Mouse (Mus musculus): Measurements from ENCODE around the gene Kcnip4.
A peak's percentile ranks its signal among the peaks of the same experiment; 100 is the strongest.

Gene Kcnip4

GRCm38 (mm10) chr5:49352061-49352460, 172.6 kb downstream of the Kcnip4 start:
- no peak for DNase-seq

- DNase-seq = peak; percentile 40
Measured at GRCm38 (mm10) chr5:49350126-49350909, 174.4 kb downstream of the Kcnip4 start.

- DNase-seq = no peak
Measured at GRCm38 (mm10) chr5:49349541-49349940, 175.2 kb downstream of the Kcnip4 start.

- no peak for DNase-seq
Measured at GRCm38 (mm10) chr5:49348511-49348910, 176.2 kb downstream of the Kcnip4 start.

GRCm38 (mm10) chr5:49344606-49345005, 180.1 kb downstream of the Kcnip4 start:
- no peak for DNase-seq

GRCm38 (mm10) chr5:49337164-49337563, 187.5 kb downstream of the Kcnip4 start:
- no peak for DNase-seq

- DNase-seq = no peak
Measured at GRCm38 (mm10) chr5:49333063-49333462, 191.6 kb downstream of the Kcnip4 start.

- no peak for DNase-seq
Measured at GRCm38 (mm10) chr5:49329023-49329422, 195.7 kb downstream of the Kcnip4 start.

- DNase-seq = no peak
Measured at GRCm38 (mm10) chr5:49318661-49319060, 206.0 kb downstream of the Kcnip4 start.

- no peak for DNase-seq
Measured at GRCm38 (mm10) chr5:49317869-49318268, 206.8 kb downstream of the Kcnip4 start.

- no peak for DNase-seq
Measured at GRCm38 (mm10) chr5:49306796-49307195, 217.9 kb downstream of the Kcnip4 start.

GRCm38 (mm10) chr5:49305321-49305720, 219.4 kb downstream of the Kcnip4 start:
- no peak for DNase-seq

GRCm38 (mm10) chr5:49298654-49299053, 226.1 kb downstream of the Kcnip4 start:
- peak; percentile 36 for DNase-seq

- no peak for DNase-seq
Measured at GRCm38 (mm10) chr5:49292421-49292820, 232.3 kb downstream of the Kcnip4 start.

GRCm38 (mm10) chr5:49291801-49292200, 232.9 kb downstream of the Kcnip4 start:
- DNase-seq = no peak

GRCm38 (mm10) chr5:49285455-49286135, 239.1 kb downstream of the Kcnip4 start:
- no peak for DNase-seq

- no peak for DNase-seq
Measured at GRCm38 (mm10) chr5:49284776-49285175, 239.9 kb downstream of the Kcnip4 start.

GRCm38 (mm10) chr5:49283403-49283802, 241.3 kb downstream of the Kcnip4 start:
- DNase-seq = no peak

- DNase-seq = no peak
Measured at GRCm38 (mm10) chr5:49271864-49272263, 252.8 kb downstream of the Kcnip4 start.

GRCm38 (mm10) chr5:49268807-49269206, 255.9 kb downstream of the Kcnip4 start:
- no peak for DNase-seq

- DNase-seq = no peak
Measured at GRCm38 (mm10) chr5:49259356-49259755, 265.4 kb downstream of the Kcnip4 start.

GRCm38 (mm10) chr5:49256850-49257249, 267.9 kb downstream of the Kcnip4 start:
- no peak for DNase-seq

GRCm38 (mm10) chr5:49255983-49256382, 268.7 kb downstream of the Kcnip4 start:
- no peak for DNase-seq

GRCm38 (mm10) chr5:49247081-49247480, 277.6 kb downstream of the Kcnip4 start:
- peak; percentile 12 for DNase-seq
